Mouse (Mus musculus): ENCODE data around the gene Mpc1.

DNA sequence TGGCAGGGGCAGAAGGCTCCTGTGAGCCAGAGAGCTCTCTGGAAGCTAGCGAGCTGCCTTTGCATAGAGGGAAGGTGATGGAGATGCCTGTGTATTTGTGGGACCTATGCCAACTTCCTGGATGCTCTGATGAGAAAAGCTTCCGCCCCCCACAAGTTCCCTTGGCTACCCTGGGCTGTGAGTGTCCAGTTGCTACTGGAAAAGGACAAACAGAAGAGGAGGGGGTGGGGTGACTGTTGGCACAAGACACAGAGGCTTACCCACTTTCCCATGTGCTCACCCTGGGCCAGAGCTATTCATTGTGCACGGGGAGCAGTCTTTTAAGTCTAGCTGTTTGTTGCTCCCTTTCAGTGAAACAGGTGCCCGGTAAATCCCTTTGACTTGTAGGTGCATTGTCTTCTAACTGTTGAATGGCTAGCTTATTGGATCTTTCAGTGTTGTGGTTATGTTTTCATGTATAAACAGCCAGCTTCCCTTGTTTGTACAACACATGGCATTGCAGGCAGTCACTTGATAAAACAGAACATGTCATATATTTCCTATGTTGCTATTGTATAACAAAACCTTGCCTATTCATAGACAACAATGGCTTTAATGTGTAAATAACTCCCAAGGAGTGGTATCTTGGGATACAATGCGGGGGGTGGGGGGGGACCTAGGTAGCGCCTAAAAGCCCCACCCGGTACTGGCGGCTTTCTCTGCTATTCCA is 57.1 kb downstream of the Mpc1 start:
- TF ChIP-seq CTCF (conservative IDR thresholded peaks at IDR 0.05; ENCODE audit: low read length) = no peak
- no peak for TF ChIP-seq POU5F1 (IDR thresholded peaks at IDR 0.05; ENCODE audit: borderline replicate concordance, low read length)

Data from E14TG2a.4 (cell line).